Mouse (Mus musculus) macrophage (primary cell): ENCODE measurements around the gene Nudt17. TPM values are rescaled to one million over a fixed set of nuclear protein-coding genes. Genes with fewer than 3 reads are reported as not detected.

ENCODE experiments used
- H3K27ac ChIP-seq: fragments of 350-480 bp; formaldehyde crosslinking; 2 replicates; pipeline ENCODE4 v1.9.0; 2021
- H3K36me3 ChIP-seq: fragments of 350-480 bp; formaldehyde crosslinking; 2 replicates; pipeline ENCODE4 v1.9.0; 2021; ENCODE audit errors: inconsistent target
- H3K4me3 ChIP-seq: fragments of 350-480 bp; formaldehyde crosslinking; 2 replicates; pipeline ENCODE4 v1.9.0; 2021; ENCODE audit errors: inconsistent target
- H3K79me2 ChIP-seq: fragments of 350-480 bp; formaldehyde crosslinking; 2 replicates; pipeline ENCODE4 v1.9.0; 2021; ENCODE audit errors: inconsistent target
- WGBS: methylation state at CpG from one replicate; pipeline ENCODE4 v1.1.7; 2026; ENCODE audit warnings: inconsistent platforms; ENCODE audit not compliant: missing documents; 5-methylcytosine and 5-hydroxymethylcytosine counted together
- polyA plus RNA-seq: library from polyadenylated mRNA; stranded (reverse); fragments of 250-400 nt; gene quantifications from 3 replicates; pipeline ENCODE4 v1.2.4, GENCODE M21; 2018; ENCODE audit warnings: inconsistent platforms

The Nudt17 gene
- polyA plus RNA-seq, 1 experiment from 2014 or later: 0.20 TPM

DNA sequence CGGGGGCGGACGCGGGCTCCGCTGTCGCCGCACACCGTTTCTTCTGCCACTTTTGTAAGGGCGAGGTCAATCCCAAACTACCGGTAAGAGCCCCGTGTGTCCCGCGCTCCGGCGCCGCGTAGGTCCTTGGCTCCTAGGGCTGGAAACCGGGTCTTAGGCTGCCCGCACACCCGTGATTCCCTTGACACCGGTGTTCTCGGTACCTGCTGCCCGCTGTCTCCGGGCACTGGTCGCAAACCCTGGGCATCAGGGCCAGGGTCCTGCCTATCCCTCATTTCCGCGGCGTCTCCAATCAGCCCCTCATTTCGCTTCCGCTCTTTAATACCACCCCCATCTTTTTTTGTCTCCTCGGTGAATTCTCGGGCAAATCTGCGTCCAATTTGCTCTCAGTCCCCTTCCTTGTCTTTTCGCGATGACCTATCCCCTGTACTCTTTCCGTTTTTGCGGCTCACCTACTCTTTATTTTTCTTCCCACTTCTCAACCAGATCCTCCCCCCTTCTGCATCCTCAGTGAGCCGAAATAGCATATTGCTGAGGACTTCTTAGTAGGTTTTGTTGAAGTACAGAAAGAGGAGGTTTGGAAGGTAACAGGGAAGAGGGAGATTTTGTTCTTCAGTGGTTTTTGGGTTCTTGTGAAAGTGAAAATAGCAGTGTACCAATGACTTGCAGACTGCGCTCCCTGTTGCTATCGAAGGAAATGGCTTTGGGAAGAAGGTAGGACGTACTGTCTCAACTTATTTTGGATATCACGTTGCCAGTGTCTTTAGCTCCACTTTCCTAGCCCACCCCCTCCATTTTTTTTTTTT lies 19.7 kb upstream of the Nudt17 start:
- H3K79me2 ChIP-seq: peaks cover 87% of the 10 kb centered on the region
- peak overlapping the region; percentile 91 for H3K27ac ChIP-seq
- H3K4me3 ChIP-seq: peak overlapping the region; percentile 97
- peaks cover 9% of the 10 kb centered on the region for H3K36me3 ChIP-seq
- WGBS: under 1% methylated on average over 41 of the region's 42 CpGs

GRCm38 (mm10) chr3:96727343-96727827 lies 19.0 kb upstream of the Nudt17 start, which contains the start of the genes Polr3c and Rnf115:
TSS of gene Polr3c (minus strand) at chr3:96727628.
TSS of gene Rnf115 (plus strand) at chr3:96727664.
- peak within 1 kb of the TSS; percentile 91 for H3K27ac ChIP-seq
- H3K79me2 ChIP-seq: peaks cover 80% of the 10 kb centered on the region
- H3K36me3 ChIP-seq: peaks cover 16% of the 10 kb centered on the region
- WGBS: under 1% methylated on average over 52 of the region's 52 CpGs
- peak within 1 kb of the TSS; percentile 97 for H3K4me3 ChIP-seq

DNA sequence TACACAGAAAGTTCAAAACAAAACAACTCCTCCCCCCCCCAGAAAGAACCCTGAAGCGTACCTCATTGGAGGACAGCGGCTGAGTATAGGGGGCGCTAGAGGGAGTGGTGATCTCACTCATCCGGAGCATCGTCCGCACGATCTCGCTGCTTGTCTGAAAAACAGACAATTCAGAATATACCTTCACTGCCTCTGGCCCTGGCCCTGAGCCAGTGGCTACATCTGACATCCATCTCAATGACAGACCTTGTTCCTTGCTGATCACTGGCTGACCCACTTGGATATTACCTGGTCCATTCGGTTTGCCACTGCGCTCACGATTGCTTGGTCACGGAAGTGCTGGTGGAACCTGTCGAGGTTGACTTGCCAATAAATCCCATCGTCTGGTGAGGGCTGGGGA lies 10.8 kb upstream of the Nudt17 start:
- H3K79me2 ChIP-seq: peaks cover 5% of the 10 kb centered on the region; the same call in 1 of the 2 replicates
- no peak overlapping the region for H3K4me3 ChIP-seq
- peaks cover 68% of the 10 kb centered on the region for H3K36me3 ChIP-seq
- no peak overlapping the region for H3K27ac ChIP-seq
- 83% methylated on average over 14 of the region's 14 CpGs for WGBS

- 6% methylated on average over 2 of the region's 2 CpGs for WGBS
- Histone ChIP-seq H3K27ac (peak overlapping the region; percentile 33), H3K79me2 (no peaks in the 10 kb centered on the region), H3K4me3 (no peak overlapping the region), H3K36me3 (peaks cover 70% of the 10 kb centered on the region)
Measured at GRCm38 (mm10) chr3:96715854-96716253, 7.5 kb upstream of the Nudt17 start.

GRCm38 (mm10) chr3:96714286-96714685 lies 5.9 kb upstream of the Nudt17 start:
- WGBS: 89% methylated on average over 5 of the region's 5 CpGs
- Histone ChIP-seq H3K4me3 (no peak overlapping the region), H3K36me3 (peaks cover 66% of the 10 kb centered on the region), H3K79me2 (no peaks in the 10 kb centered on the region), H3K27ac (no peak overlapping the region)

DNA sequence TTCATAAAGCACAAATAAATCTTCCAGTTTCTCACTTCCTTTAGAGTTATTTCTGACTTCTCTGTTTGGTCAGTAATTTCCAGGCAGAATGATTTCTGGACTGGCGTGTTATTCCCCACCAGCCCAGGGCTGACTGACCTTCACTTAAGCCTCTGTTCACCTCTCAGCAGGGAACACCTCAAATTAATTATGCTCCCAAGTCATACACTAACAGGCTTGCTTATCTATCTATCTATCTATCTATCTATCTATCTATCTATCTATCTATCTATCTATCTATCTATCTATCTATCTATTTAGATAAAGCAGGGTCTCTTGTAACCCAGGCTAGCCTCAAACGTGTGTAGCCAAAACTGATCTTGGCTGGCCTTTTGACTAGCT lies 312 bp upstream of the Nudt17 start:
- peaks cover 55% of the 10 kb centered on the region for H3K36me3 ChIP-seq
- H3K27ac ChIP-seq: no peak overlapping the region
- 84% methylated on average over 2 of the region's 2 CpGs for WGBS
- H3K79me2 ChIP-seq: no peaks in the 10 kb centered on the region
- H3K4me3 ChIP-seq: no peak overlapping the region

- WGBS: 94% methylated on average over 7 of the region's 7 CpGs
- Histone ChIP-seq H3K4me3 (no peak overlapping the region), H3K79me2 (no peaks in the 10 kb centered on the region), H3K27ac (no peak overlapping the region), H3K36me3 (peaks cover 51% of the 10 kb centered on the region)
Measured at GRCm38 (mm10) chr3:96706984-96707383, 1.4 kb downstream of the Nudt17 start.

DNA sequence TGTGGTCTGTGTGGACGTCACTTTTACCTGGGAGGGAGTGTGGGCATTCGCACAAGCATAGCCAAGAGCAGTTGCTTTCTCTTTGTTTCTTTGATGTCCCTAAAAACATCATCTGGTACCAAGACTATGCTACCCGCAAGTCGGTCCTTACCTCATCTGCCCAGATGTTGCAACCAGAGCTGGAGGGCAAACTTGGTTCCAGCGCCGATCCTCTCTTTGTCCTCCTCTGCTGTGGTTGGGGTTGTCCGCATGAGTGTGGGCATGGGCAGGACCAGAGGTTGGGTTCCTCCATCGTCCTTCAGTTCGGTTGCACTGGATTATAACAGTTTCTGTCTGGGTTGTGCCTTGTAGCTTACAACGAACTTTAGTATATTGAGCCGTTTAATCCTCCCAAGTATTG lies 2.1 kb downstream of the Nudt17 start:
- no peak overlapping the region for H3K4me3 ChIP-seq
- peaks cover 51% of the 10 kb centered on the region for H3K36me3 ChIP-seq
- WGBS: 93% methylated on average over 9 of the region's 11 CpGs
- no peak overlapping the region for H3K27ac ChIP-seq
- H3K79me2 ChIP-seq: no peaks in the 10 kb centered on the region

GRCm38 (mm10) chr3:96704778-96705177 lies 3.6 kb downstream of the Nudt17 start:
- no peaks in the 10 kb centered on the region for H3K79me2 ChIP-seq
- WGBS: 76% methylated on average over 11 of the region's 11 CpGs
- H3K27ac ChIP-seq: no peak overlapping the region
- no peak overlapping the region for H3K4me3 ChIP-seq
- H3K36me3 ChIP-seq: peaks cover 51% of the 10 kb centered on the region

- Histone ChIP-seq H3K79me2 (peaks cover 20% of the 10 kb centered on the region), H3K36me3 (peaks cover 51% of the 10 kb centered on the region), H3K27ac (no peak overlapping the region), H3K4me3 (no peak overlapping the region)
- WGBS: 93% methylated on average over 4 of the region's 4 CpGs
Measured at GRCm38 (mm10) chr3:96701003-96701402, 7.4 kb downstream of the Nudt17 start.

DNA sequence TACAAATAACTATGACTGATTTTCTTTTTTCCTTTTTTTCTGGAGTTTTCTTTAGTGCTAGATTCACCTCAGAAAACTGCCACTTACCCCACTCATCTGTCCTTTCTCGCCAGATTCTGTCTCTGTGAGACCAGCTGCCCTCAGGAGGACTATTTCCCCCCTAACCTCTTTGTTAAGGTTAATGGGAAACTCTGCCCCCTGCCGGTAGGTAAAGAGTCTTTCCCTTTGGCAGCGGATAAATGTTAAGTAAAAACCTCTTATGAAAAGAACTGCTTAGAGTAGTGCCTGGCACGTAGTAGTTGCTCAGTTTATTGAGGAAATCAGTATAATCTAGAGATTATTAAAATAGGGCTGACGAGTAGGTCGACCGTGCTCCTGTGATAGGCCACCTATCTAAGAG lies 8.0 kb downstream of the Nudt17 start:
- Histone ChIP-seq H3K27ac (no peak overlapping the region), H3K79me2 (peaks cover 20% of the 10 kb centered on the region), H3K4me3 (no peak overlapping the region), H3K36me3 (peaks cover 51% of the 10 kb centered on the region)
- 79% methylated on average over 7 of the region's 7 CpGs for WGBS

DNA sequence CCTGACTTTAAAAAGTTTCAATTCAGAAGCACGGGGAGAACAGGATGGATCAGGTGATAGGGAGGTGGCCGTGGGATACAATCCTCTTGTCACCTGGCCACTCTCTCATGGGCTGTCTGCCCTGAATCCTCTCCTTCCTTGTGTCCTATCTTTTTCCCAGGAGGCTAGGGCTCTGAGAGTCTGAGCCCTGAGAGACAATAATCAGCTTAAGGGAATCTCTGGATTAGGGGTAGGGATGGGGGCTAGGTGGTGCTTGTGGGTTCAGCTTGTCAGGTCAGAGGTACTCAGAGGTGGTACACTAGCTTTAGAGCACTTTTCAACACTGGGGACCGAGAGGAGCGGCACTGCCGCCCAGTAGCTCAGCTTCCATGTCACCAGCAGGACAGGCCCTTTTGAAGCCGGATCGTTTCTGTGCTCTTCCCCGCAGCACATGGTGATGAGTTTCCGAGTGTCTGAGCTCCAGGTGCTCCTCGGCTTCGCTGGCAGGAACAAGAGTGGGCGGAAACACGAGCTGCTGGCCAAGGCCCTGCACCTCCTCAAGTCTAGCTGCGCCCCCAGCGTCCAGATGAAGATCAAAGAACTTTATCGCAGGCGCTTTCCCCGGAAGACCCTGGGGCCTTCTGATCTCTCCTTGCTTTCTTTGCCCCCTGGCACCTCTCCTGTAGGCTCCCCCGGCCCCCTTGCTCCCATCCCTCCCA lies 9.2 kb downstream of the Nudt17 start:
- H3K4me3 ChIP-seq: no peak overlapping the region
- peaks cover 20% of the 10 kb centered on the region for H3K79me2 ChIP-seq
- 95% methylated on average over 19 of the region's 19 CpGs for whole genome bisulfite sequencing
- H3K27ac ChIP-seq: no peak overlapping the region
- peaks cover 41% of the 10 kb centered on the region for H3K36me3 ChIP-seq

- Histone ChIP-seq H3K4me3 (peak overlapping the region; percentile 98), H3K27ac (peak overlapping the region; percentile 78)
- WGBS: under 1% methylated on average over 71 of the region's 85 CpGs
Measured at GRCm38 (mm10) chr3:96696766-96697732, 11.3 kb downstream of the Nudt17 start.

GRCm38 (mm10) chr3:96696198-96696765 lies 12.1 kb downstream of the Nudt17 start, which contains the start of gene Pias3:
TSS of gene Pias3 (plus strand) at chr3:96696384.
- 0% methylated on average over 31 of the region's 35 CpGs for WGBS
- peak within 1 kb of the TSS; percentile 78 for H3K27ac ChIP-seq
- peaks cover 20% of the 10 kb centered on the region for H3K79me2 ChIP-seq
- peak within 1 kb of the TSS; percentile 98 for H3K4me3 ChIP-seq
- peaks cover 16% of the 10 kb centered on the region; the same call in 1 of the 2 replicates for H3K36me3 ChIP-seq

More at GRCm38 (mm10) chr3:96696766-96697732, 11.3 kb downstream of the Nudt17 start:
- H3K79me2 ChIP-seq: peaks cover 20% of the 10 kb centered on the region
- peaks cover 23% of the 10 kb centered on the region for H3K36me3 ChIP-seq
